Mouse (Mus musculus) ovary, postnatal 14 days (tissue): ENCODE data around the gene Gm15517.
"Not testable (repeated sequence)": the region's sequence is repeated elsewhere in the genome, so short reads cannot be mapped to it uniquely, and the experiment has no call there.

Source experiments
- DNase-seq: peaks from one replicate; pipeline ENCODE4 v3.0.0; 2022; ENCODE audit warnings: low spot score

The Gm15517 gene

DNA sequence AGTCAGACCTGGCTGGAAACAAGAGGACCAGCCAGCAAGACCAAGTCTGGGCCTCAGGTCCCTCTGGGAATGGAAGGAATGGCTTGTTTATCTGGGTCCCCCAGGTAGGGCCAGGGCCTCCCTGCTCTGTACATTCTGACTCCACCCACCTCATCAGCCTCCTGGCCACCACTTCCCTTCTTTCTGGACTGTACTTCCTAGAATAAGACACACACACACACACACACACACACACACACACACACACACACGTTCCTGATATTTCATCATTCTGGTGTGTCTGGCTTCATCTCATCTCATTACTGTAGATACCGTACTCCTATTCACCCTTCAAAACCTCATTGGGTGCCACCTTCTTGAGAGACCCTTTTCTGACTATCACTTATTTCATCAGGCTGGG lies 8.2 kb downstream of the Gm15517 start:
- no peak for DNase-seq

DNA sequence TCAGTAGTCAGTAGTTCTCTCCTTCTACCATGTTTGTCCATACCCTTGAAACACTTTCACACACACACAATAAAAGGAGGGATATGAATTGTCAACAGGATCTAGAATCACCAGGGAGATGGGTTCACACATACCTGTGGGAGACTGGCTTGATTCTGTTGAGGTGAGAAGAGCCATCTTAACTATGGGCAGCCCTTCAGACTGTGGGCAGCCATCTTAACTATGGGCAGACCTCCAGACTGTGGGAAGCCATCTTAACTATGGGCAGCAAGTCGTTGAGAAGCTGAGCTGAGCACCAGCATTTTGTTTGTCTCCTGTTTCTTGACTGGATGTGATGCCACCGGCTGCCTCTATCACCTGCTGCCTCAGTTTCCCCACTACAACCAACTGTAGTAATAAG lies 10.1 kb downstream of the Gm15517 start:
- no peak for DNase-seq

DNA sequence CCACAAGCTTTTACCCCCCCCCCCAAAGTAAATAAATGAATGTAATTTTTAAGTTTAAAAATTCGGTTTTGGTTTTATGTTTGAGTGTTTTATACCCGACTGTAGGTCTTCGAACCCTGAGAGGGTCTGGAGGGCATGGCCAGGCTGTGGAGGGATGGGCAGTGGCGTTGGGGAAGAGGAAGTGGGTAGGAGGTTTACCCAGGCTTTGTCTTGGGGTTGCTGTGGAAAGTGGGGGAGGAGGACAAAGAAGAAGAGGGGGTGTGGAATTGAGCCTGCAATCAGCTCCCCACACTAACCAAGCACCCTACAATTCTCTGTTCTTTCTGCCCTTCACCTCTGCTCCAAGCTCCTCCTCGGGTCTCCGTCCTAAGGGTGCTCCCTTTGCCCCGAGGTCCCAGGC lies 11.3 kb downstream of the Gm15517 start:
- no peak for DNase-seq

DNA sequence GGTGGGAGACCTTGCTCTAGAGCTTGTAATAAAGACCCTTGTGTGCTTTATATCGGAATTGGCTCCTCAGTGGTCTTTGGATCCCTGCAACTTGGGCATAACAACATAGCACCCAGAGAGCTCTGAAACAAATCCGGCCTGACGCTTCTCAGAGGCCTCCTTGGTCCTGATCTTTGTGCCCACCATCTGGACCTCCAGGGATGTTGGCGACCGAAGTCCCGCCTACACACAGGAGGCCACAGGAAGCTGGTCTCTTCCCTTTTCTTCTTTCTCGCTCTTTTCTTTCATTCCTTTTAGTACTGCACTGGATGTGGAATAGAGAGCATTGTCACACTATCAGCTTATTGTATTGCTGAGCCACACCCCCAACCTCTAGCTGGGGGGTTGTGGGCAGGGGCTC lies 12.2 kb downstream of the Gm15517 start:
- no peak for DNase-seq

DNA sequence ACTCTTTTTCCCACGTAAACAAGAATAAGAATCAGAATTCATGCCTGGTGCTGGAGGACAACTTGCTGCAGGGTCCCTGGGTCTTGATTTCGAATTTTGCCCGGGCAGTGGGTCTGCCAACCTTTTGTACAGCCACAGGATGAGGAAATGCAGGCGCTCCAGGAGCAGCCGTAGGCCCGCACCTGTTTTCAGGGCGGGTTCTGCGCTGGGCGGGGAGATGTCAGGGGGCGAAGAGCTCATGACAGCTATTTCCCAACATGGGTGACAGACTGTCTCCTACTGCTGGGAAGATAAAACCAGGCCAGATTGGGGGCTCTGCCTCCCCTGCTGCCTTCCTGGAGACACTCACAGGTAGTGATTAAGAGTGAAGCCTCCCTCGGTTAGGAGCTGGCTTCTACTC lies 12.8 kb downstream of the Gm15517 start:
- DNase-seq = no peak

DNA sequence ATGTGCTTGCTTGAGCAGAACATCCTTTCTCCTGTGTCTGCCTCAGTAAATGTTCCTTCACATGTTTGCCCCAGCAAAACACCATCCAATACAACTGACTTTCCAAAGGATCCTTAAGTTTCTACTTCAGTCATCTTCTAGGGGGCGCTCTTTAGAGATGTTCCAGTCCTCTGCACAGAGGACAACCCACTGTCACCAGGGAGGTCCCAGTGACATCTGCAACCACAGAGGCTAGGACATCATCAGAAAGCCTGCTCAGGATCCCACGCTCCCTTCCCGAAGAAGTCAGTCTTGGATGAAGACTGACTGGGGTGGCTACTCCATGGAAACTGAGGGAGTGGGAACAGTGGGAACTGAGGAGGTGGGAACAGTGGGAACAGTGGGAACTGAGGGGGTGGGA lies 14.3 kb downstream of the Gm15517 start:
- no peak for DNase-seq

DNA sequence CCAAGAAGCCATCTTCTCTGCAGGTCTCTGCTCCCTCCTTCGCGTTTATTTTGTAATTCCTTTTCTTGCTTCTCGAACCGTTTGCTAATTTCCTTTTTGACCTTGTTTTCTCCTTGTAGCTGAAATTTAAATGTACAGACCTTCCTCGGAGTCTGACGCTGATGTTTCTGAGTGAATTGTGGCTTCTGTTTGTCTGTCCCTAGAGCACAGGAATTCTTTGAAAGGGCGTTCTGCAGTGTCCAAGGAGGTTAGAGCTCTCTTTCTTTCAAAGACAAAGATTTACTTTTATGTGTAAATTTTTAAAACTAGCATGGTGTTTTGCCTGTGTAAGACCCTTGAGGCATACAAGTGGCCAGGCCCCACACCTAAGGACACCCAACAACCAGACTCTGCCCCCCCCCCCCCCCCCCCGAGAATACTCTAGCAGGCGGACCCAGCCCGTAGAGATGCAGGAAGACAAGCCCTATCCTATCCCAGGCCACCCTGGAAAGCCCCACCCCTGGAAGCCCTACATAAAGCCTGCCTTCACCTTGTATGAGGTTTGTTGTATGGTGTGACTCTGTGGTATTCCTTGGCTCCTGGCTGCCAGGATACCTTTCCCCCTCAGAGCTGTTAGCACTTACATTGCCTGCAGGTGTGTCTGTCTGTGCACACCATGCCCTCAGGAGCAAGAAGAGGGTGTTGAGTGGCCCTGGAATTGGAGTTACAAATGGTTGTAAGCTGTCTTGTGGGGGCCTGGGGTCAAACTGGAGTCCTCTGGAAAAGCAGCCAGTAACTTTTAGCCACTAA lies 15.4 kb downstream of the Gm15517 start:
- no peak for DNase-seq

DNA sequence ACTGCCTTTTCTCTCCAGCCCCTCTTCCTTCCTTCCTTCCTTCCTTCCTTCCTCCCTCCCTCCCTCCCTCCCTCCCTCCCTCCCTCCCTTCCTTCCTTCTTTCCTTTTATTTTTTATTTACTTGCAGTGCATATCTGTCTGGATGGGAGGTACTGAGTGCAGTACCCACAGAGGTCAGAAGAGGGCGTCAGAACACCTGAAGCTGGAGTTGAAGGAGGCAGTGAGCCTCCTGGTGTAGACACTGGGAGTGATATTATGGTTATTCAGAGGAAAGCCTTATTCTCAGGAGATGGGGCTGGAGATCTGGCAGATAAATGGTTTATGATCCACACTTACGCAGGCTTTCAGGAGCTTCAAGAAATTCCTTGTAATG lies 16.0 kb downstream of the Gm15517 start:
- no peak for DNase-seq

DNA sequence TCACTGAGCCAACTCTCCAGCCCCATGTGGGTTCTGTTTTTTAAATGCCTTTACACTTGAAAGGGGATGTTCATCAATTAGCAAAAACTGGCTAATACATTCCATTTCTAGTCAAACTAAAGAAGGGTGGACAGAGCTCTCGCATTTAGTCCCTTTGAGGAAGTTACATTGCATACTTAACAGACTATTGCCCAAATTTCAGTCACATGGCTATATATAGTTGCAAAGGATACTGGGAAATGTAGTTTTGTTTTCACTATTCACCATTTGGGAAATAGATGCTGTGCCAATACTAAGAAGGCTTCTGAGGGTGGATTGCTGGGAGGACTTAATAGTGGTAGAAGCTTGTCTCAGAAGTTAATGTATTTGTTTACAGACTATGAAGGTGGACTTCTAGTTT lies 19.7 kb downstream of the Gm15517 start:
- no peak for DNase-seq

- DNase-seq = no peak
Observed at GRCm38 (mm10) chr7:44281586-44281985, 20.3 kb downstream of the Gm15517 start.

- no peak for DNase-seq
Observed at GRCm38 (mm10) chr7:44287760-44288159, 26.5 kb downstream of the Gm15517 start.

GRCm38 (mm10) chr7:44290986-44291385 lies 29.7 kb downstream of the Gm15517 start:
- no peak for DNase-seq

DNA sequence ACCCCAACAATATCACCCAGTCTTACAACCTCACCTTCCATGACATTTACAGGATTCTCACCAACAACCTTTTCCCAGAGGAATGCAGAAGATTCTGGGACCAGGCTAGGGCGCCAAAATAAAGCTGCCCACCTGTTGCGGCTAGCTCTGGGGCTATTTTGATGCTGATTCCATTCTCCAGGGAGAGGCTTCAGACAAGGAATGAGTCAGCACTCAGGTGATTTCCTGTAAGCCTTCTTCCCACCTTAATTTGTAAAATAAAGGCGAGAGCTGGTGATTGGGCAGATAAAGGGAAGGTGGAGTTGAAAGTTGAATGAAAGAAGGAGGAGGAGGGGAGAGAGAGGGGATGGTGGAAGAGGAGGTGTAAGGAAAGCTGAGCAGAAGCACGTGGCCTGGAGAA lies 30.2 kb downstream of the Gm15517 start:
- DNase-seq = no peak

- DNase-seq = not testable (repeated sequence)
Observed at GRCm38 (mm10) chr7:44297501-44297900, 36.3 kb downstream of the Gm15517 start.

DNA sequence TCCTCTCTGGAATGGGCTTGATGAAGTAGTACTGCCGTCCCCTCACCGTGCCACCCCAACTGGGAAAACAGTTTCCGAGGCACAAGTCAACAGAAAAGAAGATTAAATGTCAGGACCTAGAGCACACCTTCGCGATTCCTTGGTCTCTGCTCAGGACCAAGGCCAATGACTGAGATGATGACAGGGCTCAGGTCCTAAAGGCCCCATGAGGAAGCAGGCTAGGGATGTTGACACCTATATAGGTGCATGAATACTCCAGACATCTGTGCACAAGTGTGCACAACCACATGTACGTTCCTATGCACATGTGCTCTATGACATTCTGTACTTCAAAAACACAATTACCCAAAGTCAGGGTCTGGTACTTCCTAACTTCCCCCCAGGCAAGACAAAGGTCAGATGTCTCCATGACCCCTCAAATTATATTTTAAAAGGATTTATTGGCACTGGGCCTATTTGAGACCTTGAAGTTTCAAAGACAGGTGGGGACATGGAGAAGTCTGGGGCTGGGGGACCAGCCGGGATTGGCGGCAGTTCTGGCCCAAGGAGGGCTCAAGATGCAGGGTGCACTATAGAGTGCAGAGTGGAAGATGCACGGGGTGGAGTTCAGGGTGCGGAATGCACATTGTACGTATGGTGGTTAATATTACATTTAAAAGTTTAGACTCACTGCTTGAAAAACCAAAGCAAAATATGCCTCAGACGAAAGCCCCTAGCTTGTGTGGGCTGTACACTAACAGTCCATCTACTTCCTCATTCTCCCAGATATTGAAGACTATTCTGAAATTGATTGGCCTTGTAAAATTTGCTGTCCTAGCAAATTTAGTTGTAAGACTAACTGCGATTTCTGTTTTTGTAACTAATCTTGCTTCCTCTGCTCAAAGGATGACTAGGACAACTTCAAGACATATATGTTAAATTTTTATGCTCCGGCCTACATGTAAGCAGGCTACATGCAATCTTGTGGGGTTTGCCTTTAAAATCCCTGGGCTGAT lies 42.4 kb downstream of the Gm15517 start:
- DNase-seq = no peak

- DNase-seq = no peak
Observed at GRCm38 (mm10) chr7:44304463-44304774, 43.2 kb downstream of the Gm15517 start.

GRCm38 (mm10) chr7:44304775-44305641 lies 43.8 kb downstream of the Gm15517 start:
- peak; percentile 92 for DNase-seq

DNA sequence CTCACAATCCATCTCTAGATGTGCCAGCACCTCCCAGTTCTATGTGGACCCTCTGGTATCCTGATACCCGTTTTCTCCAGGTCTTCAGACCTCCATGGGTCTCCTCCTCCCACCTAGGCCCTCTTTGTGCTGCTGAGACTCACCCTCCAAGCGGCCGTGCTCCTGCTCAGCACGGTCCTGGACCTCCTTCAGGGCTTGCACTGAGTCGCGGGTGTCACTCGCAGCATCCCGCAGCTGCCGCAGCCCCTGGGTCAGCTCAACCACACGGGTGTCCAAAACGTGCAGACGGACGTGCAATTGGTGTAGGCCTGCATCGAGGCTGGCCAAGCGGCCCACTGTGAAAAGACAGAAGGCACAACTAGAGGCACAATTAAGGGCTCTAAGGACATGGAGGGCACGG lies 44.4 kb downstream of the Gm15517 start:
- no peak for DNase-seq

DNA sequence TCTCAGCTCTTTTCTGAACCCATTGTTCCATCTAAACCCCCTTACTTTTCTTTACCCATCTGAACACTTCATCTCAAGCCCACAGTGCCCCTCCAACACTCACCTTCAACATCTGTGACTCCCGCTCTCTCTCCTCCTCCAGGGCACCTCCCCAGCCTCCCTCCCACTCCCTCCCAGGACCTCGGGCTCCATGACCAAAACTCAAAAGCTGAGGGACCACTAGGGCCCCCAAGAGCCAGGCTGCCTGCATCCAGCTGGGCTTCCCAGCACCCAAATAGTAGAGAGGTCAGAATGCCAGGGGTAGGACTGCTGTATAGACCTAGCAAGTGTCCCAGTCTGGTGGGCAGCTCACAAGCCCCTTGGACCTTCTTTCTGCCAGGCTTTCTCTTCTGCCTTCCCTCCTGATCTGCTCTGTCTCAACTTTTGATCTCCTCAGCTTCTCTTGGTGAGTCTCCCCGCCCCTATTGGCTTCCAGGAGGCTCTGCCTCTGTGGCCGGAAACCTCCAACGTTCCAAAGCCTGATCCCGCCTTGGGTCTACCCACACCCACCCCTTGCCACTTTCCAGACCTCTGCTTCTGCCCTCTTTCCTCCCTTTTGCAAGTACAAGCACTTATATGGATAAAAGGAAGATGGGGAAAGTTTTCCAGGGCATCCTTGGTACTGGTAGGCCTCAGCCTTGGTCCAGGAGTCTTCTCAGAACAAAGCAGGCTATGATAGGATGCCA lies 45.4 kb downstream of the Gm15517 start, which contains the start of gene Clec11a:
Clec11a (minus strand) TSS at position 387 of the 725 bp plus-strand sequence.
- no peak for DNase-seq

DNA sequence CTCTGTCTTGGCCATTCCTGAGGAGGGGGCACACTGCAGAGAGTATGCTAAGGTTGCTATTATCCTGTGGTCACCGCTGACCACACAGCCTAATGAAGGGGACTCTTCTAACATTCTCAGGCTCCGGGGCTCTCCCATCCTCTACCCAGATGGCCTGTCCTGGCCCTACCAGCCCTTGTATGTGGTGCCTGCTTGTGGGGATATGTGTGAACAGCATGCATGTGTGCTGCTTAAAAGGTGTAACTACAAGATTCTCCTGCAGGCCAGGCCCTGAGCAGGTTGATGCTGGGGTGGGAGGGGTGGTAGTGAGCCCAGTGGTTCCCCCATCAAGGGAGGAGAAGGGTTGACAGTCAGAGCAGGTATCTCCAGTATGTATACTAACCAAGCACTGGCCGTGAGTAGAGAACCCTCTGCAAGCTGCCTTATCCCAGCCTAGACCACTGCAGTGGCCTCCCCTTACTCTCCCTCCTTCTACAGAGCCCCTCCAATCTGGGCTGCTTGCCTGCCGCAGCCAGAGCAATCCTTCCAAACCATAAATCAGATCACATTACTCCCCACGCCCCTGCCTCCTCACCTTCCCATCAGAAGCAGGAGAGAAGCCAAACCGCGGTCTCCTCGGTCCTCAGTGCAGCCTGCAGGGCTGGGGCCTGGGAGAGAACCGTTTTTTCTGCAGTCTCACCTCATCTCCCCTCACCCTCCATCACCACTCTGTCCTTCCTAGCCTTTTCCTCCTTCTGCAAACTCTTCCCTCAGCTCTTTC lies 46.2 kb downstream of the Gm15517 start:
- DNase-seq = no peak
